Mouse (Mus musculus) small intestine, adult 2 months (tissue): ENCODE data around the gene Gm45623.

Experiments
- CTCF ChIP-seq: fragments of 200-500 bp; IDR thresholded peaks from 2 replicates; pipeline ENCODE4 v1.5.1; 2012; ENCODE audit warnings: low read depth, mild to moderate bottlenecking, control low read depth, inconsistent platforms, low read length, moderate library complexity, mixed read lengths; ENCODE audit not compliant: insufficient replicate concordance, insufficient read length; ENCODE audit errors: extremely low read depth
- POLR2A ChIP-seq: fragments of 200-500 bp; IDR thresholded peaks from 2 replicates; pipeline ENCODE4 v1.6.1; 2012; ENCODE audit warnings: low read depth, mild to moderate bottlenecking, control low read depth, inconsistent platforms, low read length, moderate library complexity

- TF ChIP-seq CTCF = no peak
- no peak for TF ChIP-seq POLR2A
Measured at GRCm38 (mm10) chr13:56742325-56742901, 11.2 kb downstream of the Gm45623 start.
